Mouse (Mus musculus) limb, embryonic 12.5 days (tissue): ENCODE data around the gene S100a3. TPM values are rescaled to one million over a fixed set of nuclear protein-coding genes. Genes with fewer than 3 reads are reported as not detected.

Experiments used
- ATAC-seq: fragments of 200-750 bp; cut with Nextera tagmentation; 2 replicates; pipeline ENCODE4 v1.8.0; 2017; ENCODE audit warnings: low read depth, moderate TSS enrichment; ENCODE audit not compliant: insufficient number of reproducible peaks, insufficient read depth, low FRiP score, low TSS enrichment
- H3K27ac ChIP-seq: fragments of 300-500 bp; sonication (generic); 2 replicates; pipeline ENCODE4 v1.5.1; 2016; ENCODE audit warnings: mild to moderate bottlenecking, moderate library complexity
- H3K27me3 ChIP-seq: fragments of 300-500 bp; sonication (generic); 2 replicates; pipeline ENCODE4 v1.6.1; 2016; ENCODE audit warnings: mild to moderate bottlenecking, moderate library complexity
- H3K36me3 ChIP-seq: fragments of 300-500 bp; sonication (generic); 2 replicates; pipeline ENCODE4 v1.6.1; 2016; ENCODE audit warnings: mild to moderate bottlenecking, moderate library complexity
- H3K4me1 ChIP-seq: fragments of 300-500 bp; sonication (generic); replicated peaks from 2 replicates; pipeline ENCODE4 v1.6.1; 2016
- H3K4me2 ChIP-seq: fragments of 300-500 bp; sonication (generic); 2 replicates; pipeline ENCODE4 v1.6.1; 2016; ENCODE audit warnings: mild to moderate bottlenecking, moderate library complexity
- H3K4me3 ChIP-seq: fragments of 300-500 bp; sonication (generic); replicated peaks from 2 replicates; pipeline ENCODE4 v1.5.1; 2016; ENCODE audit warnings: mild to moderate bottlenecking
- H3K9ac ChIP-seq: fragments of 300-500 bp; sonication (generic); replicated peaks from 2 replicates; pipeline ENCODE4 v1.6.1; 2016; ENCODE audit warnings: mild to moderate bottlenecking, moderate library complexity
- H3K9me3 ChIP-seq: fragments of 300-500 bp; sonication (generic); 2 replicates; pipeline ENCODE4 v1.6.1; 2016; ENCODE audit warnings: mild to moderate bottlenecking, moderate library complexity
- WGBS: fragments of 180-500 bp; shearing (Covaris S2); methylation state at CpG from one replicate; pipeline ENCODE4 v1.1.7; 2016; 5-methylcytosine and 5-hydroxymethylcytosine counted together
- polyA plus RNA-seq: library from polyadenylated mRNA; unstranded; fragments of >200 nt; fragmentation: Nextera tagmentation; extraction: Ambion mirVana; gene quantifications from 2 replicates; pipeline ENCODE4 v1.2.1, GENCODE M21; 2016

Gene S100a3
- polyA plus RNA-seq, 1 experiment from 2014 or later, result 0.16 TPM

DNA sequence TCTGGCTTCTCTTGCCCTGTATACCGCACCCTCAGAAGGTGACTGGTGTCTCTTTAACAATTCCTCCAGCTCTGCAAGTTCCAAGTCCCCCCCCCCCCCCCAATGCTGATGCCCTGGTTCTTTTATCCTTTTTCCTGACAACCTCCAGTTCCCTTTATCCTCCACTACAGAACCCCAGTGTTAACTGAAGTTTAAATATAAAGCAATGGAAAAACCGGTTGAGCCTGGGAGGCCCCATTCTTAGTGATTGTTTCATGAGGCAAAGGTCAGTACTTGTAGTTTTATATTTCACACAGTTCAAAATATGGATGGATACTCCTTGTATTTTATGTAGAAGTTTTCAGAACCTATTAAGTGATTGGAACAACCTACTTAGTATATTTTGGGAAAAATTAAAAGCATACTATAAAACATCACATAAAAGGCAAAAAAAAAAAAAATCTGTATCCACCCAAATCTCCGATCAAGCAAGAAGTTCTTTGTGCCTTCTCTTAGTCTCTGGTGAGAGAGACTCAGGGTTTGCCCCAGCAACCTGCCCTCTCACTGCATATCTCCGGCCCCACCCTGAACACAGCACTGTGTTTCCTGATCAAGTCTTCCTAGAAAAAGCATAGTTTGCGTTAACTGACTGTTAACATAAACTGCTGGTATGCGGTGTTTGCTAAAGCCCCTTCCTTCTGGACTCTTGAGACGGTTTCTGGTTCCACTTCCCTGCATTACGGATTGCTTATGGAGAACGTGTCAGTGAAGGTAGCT is 66.1 kb downstream of the S100a3 start:
- Histone ChIP-seq H3K9ac (no peak overlapping the region), H3K9me3 (no peaks in the 10 kb centered on the region), H3K4me2 (no peak overlapping the region), H3K27me3 (no peaks in the 10 kb centered on the region), H3K27ac (no peak overlapping the region), H3K36me3 (no peaks in the 10 kb centered on the region), H3K4me1 (peaks cover 11% of the 10 kb centered on the region), H3K4me3 (no peak overlapping the region)
- WGBS, result 82% methylated on average over 9 of the region's 9 CpGs
- ATAC-seq, result no peak

DNA sequence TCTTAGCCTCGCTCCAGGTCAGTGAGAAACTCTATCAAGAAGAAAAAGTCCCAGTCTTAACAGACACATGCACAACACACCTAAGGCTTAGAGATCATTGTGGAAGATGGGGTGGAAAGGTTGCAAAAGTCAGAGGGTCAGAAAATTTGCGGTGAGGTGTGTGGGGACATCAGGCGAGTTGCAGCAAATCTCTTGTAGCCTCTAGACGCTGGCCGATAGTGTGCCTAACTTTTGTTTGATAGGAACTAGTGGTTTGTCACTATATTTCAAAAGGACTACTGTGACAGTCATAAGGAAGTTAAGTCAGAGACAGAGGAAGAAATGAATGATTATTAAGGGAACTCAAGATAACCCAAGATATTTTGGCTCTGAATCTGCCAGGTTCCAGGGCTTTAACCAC is 67.0 kb downstream of the S100a3 start:
- 90% methylated on average over 5 of the region's 5 CpGs for WGBS
- H3K4me1 ChIP-seq, result peaks cover 11% of the 10 kb centered on the region
- no peak overlapping the region for H3K4me3 ChIP-seq
- H3K36me3 ChIP-seq, result no peaks in the 10 kb centered on the region
- H3K27me3 ChIP-seq, result no peaks in the 10 kb centered on the region
- no peak overlapping the region for H3K27ac ChIP-seq
- no peak overlapping the region for H3K4me2 ChIP-seq
- H3K9me3 ChIP-seq, result no peaks in the 10 kb centered on the region
- no peak overlapping the region for H3K9ac ChIP-seq
- ATAC-seq, result no peak

DNA sequence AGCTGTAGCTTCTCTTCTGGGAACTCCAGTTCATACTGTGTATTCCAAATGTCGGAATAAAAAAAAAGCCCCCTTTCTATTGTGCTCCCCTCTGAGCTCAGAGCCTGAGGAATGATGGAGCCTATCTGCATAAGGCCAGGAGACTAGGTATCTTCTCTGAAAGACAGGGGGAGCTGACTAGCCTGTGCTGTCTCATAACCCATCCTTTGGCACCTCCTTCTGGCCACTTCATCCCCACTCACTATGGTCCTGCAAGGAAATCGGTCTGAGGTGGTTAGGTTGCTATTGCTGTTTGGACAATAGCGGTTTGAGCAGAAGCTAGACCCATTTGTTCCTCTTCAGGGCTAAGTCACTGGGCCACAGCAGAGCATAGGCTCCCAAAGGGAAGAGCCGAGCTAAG is 67.4 kb downstream of the S100a3 start:
- WGBS, result 58% methylated on average over 4 of the region's 4 CpGs
- ATAC-seq, result no peak

DNA sequence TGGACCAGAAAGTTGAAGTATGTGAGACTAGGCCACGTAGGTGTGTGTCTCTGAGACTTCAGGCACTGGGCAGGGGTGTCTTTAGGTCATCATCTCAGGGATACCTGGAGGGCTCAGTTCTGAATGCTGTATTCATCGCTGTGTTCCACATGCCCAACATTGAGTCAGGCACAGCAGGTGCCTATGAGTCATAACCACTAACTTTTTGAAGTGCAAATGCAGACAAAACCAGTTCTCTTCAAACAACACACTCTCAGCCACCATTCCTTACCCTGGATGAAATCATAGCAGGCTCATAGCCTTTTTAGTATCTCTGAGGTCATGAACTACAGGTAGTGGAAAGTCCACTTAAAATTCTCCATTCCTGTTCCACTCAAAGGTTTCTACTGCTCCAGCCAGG is 68.9 kb downstream of the S100a3 start:
- Histone ChIP-seq H3K27ac (no peak overlapping the region), H3K4me3 (no peak overlapping the region), H3K9ac (no peak overlapping the region), H3K9me3 (no peaks in the 10 kb centered on the region), H3K36me3 (no peaks in the 10 kb centered on the region), H3K4me2 (no peak overlapping the region), H3K27me3 (no peaks in the 10 kb centered on the region), H3K4me1 (no peaks in the 10 kb centered on the region)
- ATAC-seq, result no peak
- WGBS, result 68% methylated on average over 2 of the region's 2 CpGs

More for the DNA sequence above, 67.4 kb downstream of the S100a3 start:
- H3K9ac ChIP-seq, result no peak overlapping the region
- no peak overlapping the region for H3K27ac ChIP-seq
- H3K4me3 ChIP-seq, result no peak overlapping the region
- no peaks in the 10 kb centered on the region for H3K36me3 ChIP-seq
- peaks cover 11% of the 10 kb centered on the region for H3K4me1 ChIP-seq
- no peaks in the 10 kb centered on the region for H3K9me3 ChIP-seq
- no peak overlapping the region for H3K4me2 ChIP-seq
- no peaks in the 10 kb centered on the region for H3K27me3 ChIP-seq

DNA sequence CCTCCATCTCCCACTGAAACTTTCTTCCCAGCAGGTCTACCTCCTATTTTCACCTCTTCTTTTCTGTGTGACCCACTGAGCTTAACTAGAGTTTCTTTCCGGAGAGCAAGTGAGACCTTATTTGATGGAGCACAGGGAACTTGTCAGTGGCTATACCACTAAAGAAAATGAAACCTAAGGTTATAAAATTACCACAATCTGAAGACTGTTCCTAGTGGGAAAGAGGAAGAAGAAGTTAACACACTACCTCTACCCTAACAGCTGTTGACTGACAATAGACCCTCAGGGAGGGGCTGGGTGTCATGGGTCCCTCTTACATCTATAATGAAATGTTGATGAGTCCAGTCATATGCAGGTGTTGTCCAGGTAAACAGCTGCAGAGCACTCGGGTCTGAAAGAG is 71.6 kb downstream of the S100a3 start:
- Histone ChIP-seq H3K36me3 (no peaks in the 10 kb centered on the region), H3K27me3 (peaks cover 2% of the 10 kb centered on the region; the same call in 1 of the 2 replicates), H3K9me3 (no peaks in the 10 kb centered on the region), H3K9ac (no peak overlapping the region), H3K4me2 (no peak overlapping the region), H3K4me1 (no peaks in the 10 kb centered on the region), H3K27ac (no peak overlapping the region), H3K4me3 (no peak overlapping the region)
- ATAC-seq, result no peak
- WGBS, result 78% methylated on average over 2 of the region's 2 CpGs

DNA sequence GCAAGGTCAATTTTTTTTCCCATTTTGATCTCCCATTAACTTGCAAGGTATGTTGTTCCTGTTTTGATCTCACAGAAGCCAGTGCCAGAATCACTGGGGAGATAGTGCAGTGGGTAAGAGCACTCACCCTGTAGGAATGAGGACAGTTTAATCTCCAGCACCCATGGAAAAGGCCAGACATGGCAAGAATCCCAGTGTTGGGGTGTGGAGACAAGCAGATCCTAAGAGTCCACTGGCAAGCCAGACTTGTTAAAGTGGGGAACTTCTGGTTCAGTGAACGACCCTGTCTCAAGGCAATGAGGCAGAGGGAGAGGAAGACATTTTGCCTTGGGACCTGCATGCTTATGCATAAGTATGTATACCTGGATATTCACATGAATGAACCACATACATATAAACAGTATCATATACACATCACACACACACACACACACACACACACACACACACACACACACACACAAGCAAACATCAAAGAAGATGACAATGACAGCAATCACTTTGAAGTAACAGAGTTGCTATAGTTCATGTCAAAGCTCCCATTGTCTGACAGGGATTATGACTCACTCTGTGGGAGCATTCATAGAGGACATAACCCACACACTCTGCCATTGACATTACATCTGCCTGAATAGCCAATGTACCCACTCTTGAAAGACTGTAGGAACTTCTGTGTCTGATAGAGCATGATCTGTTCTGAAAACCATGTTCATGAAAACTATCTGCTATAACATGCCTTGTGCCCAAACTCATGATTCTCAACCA is 78.3 kb downstream of the S100a3 start:
- Histone ChIP-seq H3K4me1 (no peaks in the 10 kb centered on the region), H3K9me3 (no peaks in the 10 kb centered on the region), H3K4me2 (no peak overlapping the region), H3K27me3 (peaks cover 2% of the 10 kb centered on the region; the same call in 1 of the 2 replicates), H3K9ac (no peak overlapping the region), H3K4me3 (no peak overlapping the region), H3K27ac (no peak overlapping the region), H3K36me3 (no peaks in the 10 kb centered on the region)
- ATAC-seq, result no peak
- 53% methylated on average over 1 of the region's 1 CpGs for WGBS

DNA sequence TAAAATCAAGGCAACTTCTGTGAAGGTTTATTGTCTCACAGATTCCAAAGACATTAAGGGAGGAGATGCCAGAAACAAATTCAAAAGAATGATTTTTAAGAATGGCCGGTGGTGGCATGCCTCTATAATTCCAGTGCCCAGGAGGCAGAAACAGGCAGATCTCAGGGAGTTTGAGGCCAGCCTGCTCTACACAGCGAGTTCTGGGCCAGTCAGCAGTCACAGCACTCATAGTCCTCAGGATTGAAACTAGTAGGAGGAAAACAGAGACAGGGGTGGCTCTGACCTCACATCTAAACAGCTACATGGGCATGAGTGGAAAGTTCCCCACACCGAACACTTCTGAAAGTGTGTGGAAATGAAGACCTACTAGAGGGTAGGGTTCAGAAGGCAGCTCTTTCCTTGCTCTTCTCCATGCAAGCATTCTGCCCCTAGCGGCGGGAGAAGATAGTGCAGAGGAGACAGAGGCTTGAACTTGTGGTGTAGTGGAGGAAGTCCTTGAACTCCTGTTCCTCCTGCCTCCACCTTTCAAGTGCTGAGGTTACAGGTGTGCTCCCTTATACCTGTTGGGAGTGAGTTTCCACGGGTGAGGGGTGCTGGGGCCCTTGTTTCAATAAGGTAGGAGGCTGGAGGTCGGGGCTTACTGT is 79.3 kb downstream of the S100a3 start:
- Histone ChIP-seq H3K27me3 (peaks cover 2% of the 10 kb centered on the region; the same call in 1 of the 2 replicates), H3K9ac (no peak overlapping the region), H3K4me3 (no peak overlapping the region), H3K27ac (no peak overlapping the region), H3K4me1 (no peaks in the 10 kb centered on the region), H3K9me3 (no peaks in the 10 kb centered on the region), H3K4me2 (no peak overlapping the region), H3K36me3 (no peaks in the 10 kb centered on the region)
- WGBS, result 52% methylated on average over 7 of the region's 7 CpGs
- no peak for ATAC-seq

DNA sequence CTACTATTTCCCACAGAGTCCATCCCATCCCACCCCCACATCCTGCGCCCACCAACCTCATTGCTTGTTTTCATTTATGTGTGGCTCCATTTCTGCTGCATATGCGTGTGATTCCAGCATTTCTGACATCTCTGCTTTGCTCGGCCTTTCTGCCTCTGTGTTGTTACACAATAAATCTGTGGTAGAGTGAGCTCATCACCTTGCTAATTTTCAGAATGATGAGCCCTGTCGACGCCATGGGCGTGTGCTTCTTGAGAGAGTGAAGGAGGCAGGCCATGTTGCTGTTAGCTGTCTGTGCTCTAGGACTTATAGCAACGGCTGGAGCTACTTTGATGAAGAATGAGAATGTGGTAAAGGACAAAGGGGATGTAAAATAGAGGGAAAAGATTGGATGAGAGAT is 80.6 kb downstream of the S100a3 start:
- no peak overlapping the region for H3K9ac ChIP-seq
- no peak overlapping the region for H3K4me3 ChIP-seq
- no peak for ATAC-seq

DNA sequence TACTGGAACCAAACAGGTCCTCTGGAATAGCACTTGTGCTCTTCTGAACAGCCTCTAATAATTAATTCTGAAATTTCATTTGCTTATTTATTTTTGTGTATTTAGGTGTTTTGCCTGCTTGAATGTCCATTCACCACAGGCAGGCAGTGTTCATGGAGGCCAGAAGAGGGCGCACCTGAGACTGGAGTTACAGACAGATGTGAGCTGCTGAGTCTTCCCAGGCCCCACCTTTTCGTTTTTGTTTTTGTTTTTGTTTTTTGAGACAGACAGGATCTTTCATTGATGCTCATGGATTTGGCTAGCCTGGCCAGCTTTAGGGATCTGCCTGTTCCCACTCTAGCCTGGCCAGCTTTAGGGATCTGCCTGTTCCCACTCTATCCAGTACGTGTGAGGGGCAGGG is 83.8 kb downstream of the S100a3 start:
- 56% methylated on average over 3 of the region's 3 CpGs for WGBS

More for the DNA sequence above, 80.6 kb downstream of the S100a3 start:
- Histone ChIP-seq H3K4me2 (no peak overlapping the region), H3K4me1 (no peaks in the 10 kb centered on the region), H3K36me3 (no peaks in the 10 kb centered on the region), H3K27me3 (0 out of 2 replicates have a peak, but pooled peaks cover under 1% of the 10 kb centered on the region), H3K27ac (no peak overlapping the region), H3K9me3 (no peaks in the 10 kb centered on the region)
- WGBS, result 79% methylated on average over 7 of the region's 7 CpGs

DNA sequence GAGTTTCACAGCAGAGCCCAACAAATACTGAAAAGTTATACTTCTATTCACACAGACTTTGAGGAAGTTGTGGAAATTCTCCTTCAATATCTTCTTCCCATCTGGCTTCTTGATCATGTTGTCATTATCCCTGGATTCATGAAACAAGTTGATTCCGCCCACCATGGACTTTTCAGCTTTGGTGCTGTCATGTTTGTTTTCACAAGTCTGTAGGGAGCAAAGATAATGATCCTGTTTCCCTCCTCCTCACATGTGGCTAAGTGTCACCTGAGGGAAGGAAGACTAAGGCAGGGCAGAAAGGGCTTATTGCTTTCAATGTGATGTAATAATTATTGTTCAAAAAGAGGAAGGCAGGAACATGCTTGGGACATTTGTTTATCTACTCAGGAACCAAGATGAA is 86.9 kb downstream of the S100a3 start:
- Histone ChIP-seq H3K4me3 (no peak overlapping the region), H3K9ac (no peak overlapping the region), H3K4me2 (no peak overlapping the region), H3K9me3 (no peaks in the 10 kb centered on the region), H3K36me3 (no peaks in the 10 kb centered on the region), H3K4me1 (no peaks in the 10 kb centered on the region), H3K27me3 (no peaks in the 10 kb centered on the region), H3K27ac (no peak overlapping the region)
- WGBS, result 80% methylated on average over 1 of the region's 1 CpGs
- no peak for ATAC-seq

More for the DNA sequence above, 83.8 kb downstream of the S100a3 start:
- Histone ChIP-seq H3K9me3 (no peaks in the 10 kb centered on the region), H3K9ac (no peak overlapping the region), H3K4me1 (no peaks in the 10 kb centered on the region), H3K4me3 (no peak overlapping the region), H3K4me2 (no peak overlapping the region), H3K27ac (no peak overlapping the region), H3K36me3 (no peaks in the 10 kb centered on the region), H3K27me3 (no peaks in the 10 kb centered on the region)
- ATAC-seq, result no peak

DNA sequence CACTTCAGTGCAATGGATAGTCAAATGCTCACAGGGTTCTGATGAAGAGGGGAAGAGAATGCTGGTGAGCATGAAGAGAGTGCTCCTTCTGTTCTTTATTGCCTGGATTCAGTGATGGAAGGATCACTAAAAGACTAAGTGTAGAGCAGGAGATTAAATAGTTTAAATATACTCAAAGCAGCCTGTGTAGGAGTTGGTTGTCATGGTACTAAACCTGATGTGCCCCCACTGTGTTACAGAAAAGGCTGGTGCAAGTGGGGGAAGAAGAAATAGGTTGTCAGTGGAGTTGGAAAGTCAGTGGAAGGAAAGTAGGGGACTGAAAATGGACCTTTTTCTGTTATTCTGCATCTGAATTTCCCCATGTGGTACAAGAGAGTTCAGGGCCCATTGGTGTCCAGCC is 88.6 kb downstream of the S100a3 start:
- H3K9me3 ChIP-seq, result no peaks in the 10 kb centered on the region
- H3K4me3 ChIP-seq, result no peak overlapping the region
- peaks cover 10% of the 10 kb centered on the region; the same call in 1 of the 2 replicates for H3K27me3 ChIP-seq
- H3K4me2 ChIP-seq, result no peak overlapping the region
- H3K4me1 ChIP-seq, result no peaks in the 10 kb centered on the region
- no peak for ATAC-seq
- no peak overlapping the region for H3K9ac ChIP-seq
- no peaks in the 10 kb centered on the region for H3K36me3 ChIP-seq
- H3K27ac ChIP-seq, result no peak overlapping the region
